Mouse (Mus musculus): Measurements from ENCODE around the gene Acta2. TPM values are rescaled to one million over a fixed set of nuclear protein-coding genes. Genes with fewer than 3 reads are reported as not detected.
A peak's percentile ranks its signal among the peaks of the same experiment; 100 is the strongest.

The Acta2 gene
- polyA plus RNA-seq, 1 experiment from 2014 or later: 11.9 TPM

DNA sequence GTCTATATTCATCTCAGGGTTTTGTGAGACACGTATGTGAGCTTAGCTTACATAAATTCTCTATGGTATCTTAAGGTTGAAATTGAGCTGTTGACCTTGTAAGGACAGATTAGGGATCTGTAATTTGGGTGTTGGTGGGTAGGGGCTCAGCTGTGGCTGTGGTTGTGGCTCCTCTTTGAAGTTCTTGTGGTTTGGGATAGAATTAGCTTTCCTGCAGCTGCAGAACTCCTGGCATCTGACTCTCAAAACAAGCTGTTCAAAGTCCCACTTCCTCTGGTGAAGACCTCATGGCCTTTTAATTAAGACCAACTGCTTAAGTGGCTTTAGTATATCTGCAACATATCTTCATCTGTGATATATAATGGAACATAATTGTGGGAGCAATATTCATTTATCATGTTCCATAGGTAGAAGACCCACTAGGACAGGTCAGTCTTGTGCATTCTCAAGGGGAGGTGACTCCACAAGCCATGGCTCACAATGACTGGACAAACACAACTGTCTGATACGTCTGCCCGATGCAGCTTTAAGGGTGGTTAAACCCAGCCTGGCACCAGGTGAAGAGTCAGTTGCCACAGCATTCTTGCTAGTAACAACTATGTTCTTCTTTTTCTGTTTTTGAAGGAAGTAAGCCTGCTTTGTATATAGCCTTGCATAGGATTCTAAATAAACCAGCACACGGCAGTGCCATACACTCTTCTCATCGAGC is 36.0 kb downstream of the Acta2 start:
- Histone ChIP-seq H3K27me3 (ENCODE audit: control insufficient read depth, insufficient read depth, low read depth, low read length) (no peaks in the 10 kb centered on the region), H3K9ac (ENCODE audit: low read depth, low read length) (no peak overlapping the region), H3K4me1 (ENCODE audit: control insufficient read depth, insufficient read depth, low read length) (peaks cover 4% of the 10 kb centered on the region; the same call in 1 of the 2 replicates), H3K4me3 (ENCODE audit: low read depth, low read length) (no peak overlapping the region), H3K27ac (ENCODE audit: low read length) (no peak overlapping the region), H3K4me2 (ENCODE audit: low read length) (no peak overlapping the region), H3K36me3 (ENCODE audit: control insufficient read depth, insufficient read depth, low read length) (no peaks in the 10 kb centered on the region), H3K9me3 (replicated peaks; ENCODE audit: control insufficient read depth, low read length, poor library complexity, severe bottlenecking) (no peaks in the 10 kb centered on the region)
- ATAC-seq: no peak
- 93% methylated on average over 5 of the region's 5 CpGs for WGBS

GRCm38 (mm10) chr19:34217761-34218160 is 37.6 kb downstream of the Acta2 start:
- no peak overlapping the region for H3K4me3 ChIP-seq (ENCODE audit: low read depth, low read length)
- no peak overlapping the region for H3K4me2 ChIP-seq (ENCODE audit: low read length)
- no peak overlapping the region for H3K9ac ChIP-seq (ENCODE audit: low read depth, low read length)
- WGBS: 81% methylated on average over 3 of the region's 3 CpGs
- H3K4me1 ChIP-seq (ENCODE audit: control insufficient read depth, insufficient read depth, low read length): peaks cover 4% of the 10 kb centered on the region; the same call in 1 of the 2 replicates
- no peak overlapping the region for H3K27ac ChIP-seq (ENCODE audit: low read length)
- ATAC-seq: no peak
- no peaks in the 10 kb centered on the region for H3K27me3 ChIP-seq (ENCODE audit: control insufficient read depth, insufficient read depth, low read depth, low read length)
- H3K9me3 ChIP-seq (replicated peaks; ENCODE audit: control insufficient read depth, low read length, poor library complexity, severe bottlenecking): no peaks in the 10 kb centered on the region
- H3K36me3 ChIP-seq (ENCODE audit: control insufficient read depth, insufficient read depth, low read length): no peaks in the 10 kb centered on the region

- H3K9me3 ChIP-seq (replicated peaks; ENCODE audit: control insufficient read depth, low read length, poor library complexity, severe bottlenecking): no peaks in the 10 kb centered on the region
- no peak overlapping the region for H3K4me3 ChIP-seq (ENCODE audit: low read depth, low read length)
- peaks cover 4% of the 10 kb centered on the region; the same call in 1 of the 2 replicates for H3K4me1 ChIP-seq (ENCODE audit: control insufficient read depth, insufficient read depth, low read length)
- H3K9ac ChIP-seq (ENCODE audit: low read depth, low read length): no peak overlapping the region
- H3K27me3 ChIP-seq (ENCODE audit: control insufficient read depth, insufficient read depth, low read depth, low read length): no peaks in the 10 kb centered on the region
- H3K4me2 ChIP-seq (ENCODE audit: low read length): no peak overlapping the region
- H3K27ac ChIP-seq (ENCODE audit: low read length): peak overlapping the region; percentile 31; the same call in 1 of the 2 replicates
- peak; percentile 88 for ATAC-seq
- no peaks in the 10 kb centered on the region for H3K36me3 ChIP-seq (ENCODE audit: control insufficient read depth, insufficient read depth, low read length)
- 59% methylated on average over 5 of the region's 5 CpGs for WGBS
These were observed 38.4 kb downstream of the Acta2 start for GRCm38 (mm10) chr19:34216956-34217355.

DNA sequence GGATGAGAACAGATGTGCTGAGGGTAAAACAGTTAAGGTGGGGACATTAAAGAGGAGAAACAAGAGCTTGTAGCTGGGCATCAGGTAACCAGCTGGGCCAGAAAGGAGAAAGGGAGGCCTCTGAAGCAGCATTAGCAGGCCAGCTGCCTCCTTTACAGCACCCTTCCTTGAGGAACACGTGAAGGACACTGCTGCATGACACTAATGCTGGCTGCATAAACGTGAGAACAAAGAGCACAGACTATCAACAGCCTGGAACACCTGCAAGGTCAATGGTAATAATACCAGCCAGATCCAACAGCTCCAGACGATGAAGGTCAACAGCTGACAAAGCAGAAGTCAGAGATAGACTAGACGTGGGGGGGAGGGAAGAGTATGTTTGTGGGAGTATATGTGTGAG is 41.3 kb downstream of the Acta2 start:
- H3K4me1 ChIP-seq (ENCODE audit: control insufficient read depth, insufficient read depth, low read length): peaks cover 4% of the 10 kb centered on the region; the same call in 1 of the 2 replicates
- no peak overlapping the region for H3K4me2 ChIP-seq (ENCODE audit: low read length)
- H3K9ac ChIP-seq (ENCODE audit: low read depth, low read length): no peak overlapping the region
- ATAC-seq: no peak
- no peak overlapping the region for H3K4me3 ChIP-seq (ENCODE audit: low read depth, low read length)
- H3K9me3 ChIP-seq (replicated peaks; ENCODE audit: control insufficient read depth, low read length, poor library complexity, severe bottlenecking): no peaks in the 10 kb centered on the region
- H3K27ac ChIP-seq (ENCODE audit: low read length): no peak overlapping the region
- no peaks in the 10 kb centered on the region for H3K36me3 ChIP-seq (ENCODE audit: control insufficient read depth, insufficient read depth, low read length)
- no peaks in the 10 kb centered on the region for H3K27me3 ChIP-seq (ENCODE audit: control insufficient read depth, insufficient read depth, low read depth, low read length)
- WGBS: 61% methylated on average over 4 of the region's 4 CpGs

DNA sequence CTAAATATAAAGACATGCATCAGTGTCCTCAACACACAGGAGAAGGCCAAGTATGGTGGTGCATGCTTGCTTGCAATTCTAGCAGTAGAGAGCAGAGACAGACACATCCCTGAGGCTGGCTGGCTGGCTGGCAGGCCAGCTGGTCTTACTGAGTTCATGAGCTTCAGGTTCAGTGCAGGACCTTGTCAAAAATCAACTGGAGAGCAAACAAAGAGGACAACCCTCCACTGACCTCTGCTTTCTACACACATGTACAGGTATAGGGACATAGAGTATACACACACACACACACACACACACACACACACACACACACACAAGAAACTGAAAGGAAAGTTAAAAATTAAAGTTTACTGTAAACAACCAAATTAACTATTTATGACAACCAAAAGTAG is 42.1 kb downstream of the Acta2 start:
- Histone ChIP-seq H3K4me1 (ENCODE audit: control insufficient read depth, insufficient read depth, low read length) (peaks cover 4% of the 10 kb centered on the region; the same call in 1 of the 2 replicates), H3K4me2 (ENCODE audit: low read length) (no peak overlapping the region), H3K9me3 (replicated peaks; ENCODE audit: control insufficient read depth, low read length, poor library complexity, severe bottlenecking) (no peaks in the 10 kb centered on the region), H3K4me3 (ENCODE audit: low read depth, low read length) (no peak overlapping the region), H3K36me3 (ENCODE audit: control insufficient read depth, insufficient read depth, low read length) (no peaks in the 10 kb centered on the region), H3K27me3 (ENCODE audit: control insufficient read depth, insufficient read depth, low read depth, low read length) (no peaks in the 10 kb centered on the region), H3K9ac (ENCODE audit: low read depth, low read length) (no peak overlapping the region), H3K27ac (ENCODE audit: low read length) (no peak overlapping the region)
- ATAC-seq: no peak

DNA sequence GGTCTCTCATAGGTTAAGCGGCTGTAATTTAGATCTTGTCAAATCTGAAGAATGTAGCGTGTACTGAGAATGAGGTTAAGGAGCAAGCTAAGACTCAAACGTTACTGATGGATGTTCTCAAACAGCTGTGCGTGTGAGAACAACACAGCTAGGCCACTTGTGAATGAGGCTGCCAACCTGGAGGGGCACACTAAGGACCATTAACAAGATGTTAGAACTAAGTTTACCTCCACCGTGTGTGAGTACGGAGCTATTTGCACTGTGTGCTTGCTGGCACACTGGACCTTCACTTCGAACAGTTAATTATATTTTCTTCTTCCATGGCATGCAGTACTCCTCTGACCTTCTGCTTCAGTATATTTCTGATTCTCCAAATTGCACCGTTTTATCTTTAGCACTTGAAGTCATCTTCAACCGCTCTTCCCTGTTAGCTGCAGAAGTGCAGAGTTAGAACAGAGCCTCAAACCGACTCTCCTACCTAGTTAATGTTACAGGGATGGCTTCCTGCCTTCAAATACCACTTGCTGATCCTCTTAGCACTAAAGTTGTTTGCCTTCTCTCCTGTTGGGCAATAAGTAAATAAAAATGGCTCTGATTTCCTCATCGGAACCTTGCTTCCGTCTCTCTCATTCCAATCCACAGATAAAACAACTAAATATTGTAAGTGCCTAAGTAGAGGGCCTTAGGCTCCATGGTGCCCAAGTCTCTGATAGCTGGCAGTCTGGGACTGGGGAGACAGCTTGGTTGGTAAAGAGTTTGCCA is 42.7 kb downstream of the Acta2 start:
- ATAC-seq: no peak
- Histone ChIP-seq H3K4me3 (ENCODE audit: low read depth, low read length) (no peak overlapping the region), H3K9me3 (replicated peaks; ENCODE audit: control insufficient read depth, low read length, poor library complexity, severe bottlenecking) (no peaks in the 10 kb centered on the region), H3K36me3 (ENCODE audit: control insufficient read depth, insufficient read depth, low read length) (no peaks in the 10 kb centered on the region), H3K27ac (ENCODE audit: low read length) (no peak overlapping the region), H3K27me3 (ENCODE audit: control insufficient read depth, insufficient read depth, low read depth, low read length) (no peaks in the 10 kb centered on the region), H3K4me2 (ENCODE audit: low read length) (no peak overlapping the region), H3K9ac (ENCODE audit: low read depth, low read length) (no peak overlapping the region), H3K4me1 (ENCODE audit: control insufficient read depth, insufficient read depth, low read length) (peaks cover 4% of the 10 kb centered on the region; the same call in 1 of the 2 replicates)
- WGBS: 92% methylated on average over 12 of the region's 12 CpGs

- H3K36me3 ChIP-seq (ENCODE audit: control insufficient read depth, insufficient read depth, low read length): no peaks in the 10 kb centered on the region
- 62% methylated on average over 2 of the region's 2 CpGs for whole genome bisulfite sequencing
- H3K27ac ChIP-seq (ENCODE audit: low read length): no peak overlapping the region
- H3K4me2 ChIP-seq (ENCODE audit: low read length): no peak overlapping the region
- no peak overlapping the region for H3K9ac ChIP-seq (ENCODE audit: low read depth, low read length)
- no peak overlapping the region for H3K4me3 ChIP-seq (ENCODE audit: low read depth, low read length)
- H3K4me1 ChIP-seq (ENCODE audit: control insufficient read depth, insufficient read depth, low read length): no peaks in the 10 kb centered on the region
- no peak for ATAC-seq
- H3K27me3 ChIP-seq (ENCODE audit: control insufficient read depth, insufficient read depth, low read depth, low read length): no peaks in the 10 kb centered on the region
- H3K9me3 ChIP-seq (replicated peaks; ENCODE audit: control insufficient read depth, low read length, poor library complexity, severe bottlenecking): no peaks in the 10 kb centered on the region
These were observed 44.5 kb downstream of the Acta2 start for GRCm38 (mm10) chr19:34210841-34211240.

DNA sequence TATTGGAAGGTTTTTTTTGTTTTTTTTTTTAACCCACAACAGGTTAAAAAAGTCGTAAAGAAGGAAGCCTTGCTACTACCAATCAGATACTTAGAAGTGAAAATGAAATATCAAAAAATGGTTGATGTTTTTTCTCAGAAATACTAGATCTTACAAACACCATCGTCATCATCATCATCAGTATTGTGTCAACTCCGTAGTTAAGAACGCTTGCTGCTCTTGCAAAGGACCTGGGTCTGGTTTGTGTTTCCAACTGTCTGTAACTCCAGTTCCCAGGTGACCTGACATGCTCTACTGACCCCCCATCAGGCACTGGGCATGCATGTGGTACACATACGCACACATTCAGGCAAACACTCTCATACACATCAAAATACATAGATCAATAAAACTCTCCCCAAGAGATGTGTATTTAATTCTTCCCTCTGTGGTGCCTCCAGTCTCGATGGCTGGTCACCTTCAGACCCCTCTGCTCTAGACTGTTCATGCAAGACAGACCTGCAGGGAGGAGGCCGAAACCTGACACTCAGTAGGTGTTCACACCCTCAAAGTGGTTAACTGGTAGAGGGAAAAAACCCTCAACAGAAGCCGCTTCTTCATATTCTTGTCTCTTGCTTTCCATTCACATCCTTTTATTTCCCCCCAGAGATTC is 45.3 kb downstream of the Acta2 start:
- WGBS: 88% methylated on average over 8 of the region's 8 CpGs
- H3K4me3 ChIP-seq (ENCODE audit: low read depth, low read length): no peak overlapping the region
- H3K9ac ChIP-seq (ENCODE audit: low read depth, low read length): no peak overlapping the region
- H3K9me3 ChIP-seq (replicated peaks; ENCODE audit: control insufficient read depth, low read length, poor library complexity, severe bottlenecking): no peaks in the 10 kb centered on the region
- H3K36me3 ChIP-seq (ENCODE audit: control insufficient read depth, insufficient read depth, low read length): no peaks in the 10 kb centered on the region
- no peak for ATAC-seq
- H3K4me1 ChIP-seq (ENCODE audit: control insufficient read depth, insufficient read depth, low read length): no peaks in the 10 kb centered on the region
- H3K27me3 ChIP-seq (ENCODE audit: control insufficient read depth, insufficient read depth, low read depth, low read length): no peaks in the 10 kb centered on the region
- no peak overlapping the region for H3K4me2 ChIP-seq (ENCODE audit: low read length)
- H3K27ac ChIP-seq (ENCODE audit: low read length): no peak overlapping the region

- Histone ChIP-seq H3K4me1 (ENCODE audit: control insufficient read depth, insufficient read depth, low read length) (no peaks in the 10 kb centered on the region), H3K36me3 (ENCODE audit: control insufficient read depth, insufficient read depth, low read length) (no peaks in the 10 kb centered on the region), H3K27me3 (ENCODE audit: control insufficient read depth, insufficient read depth, low read depth, low read length) (no peaks in the 10 kb centered on the region), H3K9me3 (replicated peaks; ENCODE audit: control insufficient read depth, low read length, poor library complexity, severe bottlenecking) (no peaks in the 10 kb centered on the region), H3K9ac (ENCODE audit: low read depth, low read length) (no peak overlapping the region), H3K27ac (ENCODE audit: low read length) (no peak overlapping the region), H3K4me2 (ENCODE audit: low read length) (no peak overlapping the region), H3K4me3 (ENCODE audit: low read depth, low read length) (no peak overlapping the region)
- ATAC-seq: no peak
- 86% methylated on average over 3 of the region's 3 CpGs for WGBS
These were observed 46.4 kb downstream of the Acta2 start for GRCm38 (mm10) chr19:34209031-34209430.

All from midbrain, embryonic 16.5 days (tissue).